Mouse (Mus musculus): ENCODE measurements around the gene Rpl22. TPM values are rescaled to one million over a fixed set of nuclear protein-coding genes. Genes with fewer than 3 reads are reported as not detected.
A peak's percentile ranks its signal among the peaks of the same experiment; 100 is the strongest.

Gene Rpl22
- total RNA-seq, 2 experiments from 2014 or later = 235 to 261 TPM

DNA sequence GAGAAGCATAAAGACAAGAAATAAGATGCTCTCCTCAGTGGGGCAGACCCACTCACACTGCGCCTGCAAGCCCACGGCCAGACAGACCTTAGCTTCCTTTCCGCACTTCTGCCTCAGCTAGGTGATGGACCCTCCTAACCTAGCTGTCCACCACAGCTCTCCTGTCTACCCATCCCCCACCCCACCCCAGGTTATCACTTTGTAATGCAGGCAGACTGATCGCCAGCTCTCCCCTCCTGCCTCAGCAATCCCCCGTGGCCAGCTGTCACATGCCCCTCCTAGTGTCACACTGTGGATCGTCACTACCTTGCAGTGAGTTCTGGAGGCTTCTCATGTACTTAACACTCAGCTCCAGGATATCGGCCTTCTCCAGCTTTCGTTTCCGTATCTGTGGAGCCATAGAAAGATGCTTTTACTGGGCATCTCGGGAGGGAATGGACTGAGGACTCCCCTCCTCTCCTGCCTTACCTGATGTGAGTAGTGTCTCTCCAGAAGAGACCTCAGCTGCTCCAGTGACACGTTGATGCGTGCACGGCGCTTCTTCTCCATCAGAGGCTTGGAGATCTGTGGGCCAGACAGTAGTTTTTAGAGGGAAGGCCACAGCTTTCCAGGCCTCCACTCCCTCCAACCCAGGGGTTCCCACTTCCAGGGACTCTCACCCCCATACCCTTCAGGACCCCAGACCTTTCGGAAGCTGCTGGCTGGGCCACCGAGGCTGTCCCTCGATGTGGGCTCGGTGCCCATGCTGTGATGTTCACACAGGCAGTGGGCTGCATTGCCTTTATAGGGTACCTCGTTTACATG is 38.0 kb upstream of the Rpl22 start:
- H3K27ac ChIP-seq = no peak overlapping the region
- H3K4me3 ChIP-seq = no peak overlapping the region
- TF ChIP-seq CTCF (IDR thresholded peaks at IDR 0.05) = no peak
- no peak for DNase-seq
- intact Hi-C loops (cut with DNase I) = no loop called here

DNA sequence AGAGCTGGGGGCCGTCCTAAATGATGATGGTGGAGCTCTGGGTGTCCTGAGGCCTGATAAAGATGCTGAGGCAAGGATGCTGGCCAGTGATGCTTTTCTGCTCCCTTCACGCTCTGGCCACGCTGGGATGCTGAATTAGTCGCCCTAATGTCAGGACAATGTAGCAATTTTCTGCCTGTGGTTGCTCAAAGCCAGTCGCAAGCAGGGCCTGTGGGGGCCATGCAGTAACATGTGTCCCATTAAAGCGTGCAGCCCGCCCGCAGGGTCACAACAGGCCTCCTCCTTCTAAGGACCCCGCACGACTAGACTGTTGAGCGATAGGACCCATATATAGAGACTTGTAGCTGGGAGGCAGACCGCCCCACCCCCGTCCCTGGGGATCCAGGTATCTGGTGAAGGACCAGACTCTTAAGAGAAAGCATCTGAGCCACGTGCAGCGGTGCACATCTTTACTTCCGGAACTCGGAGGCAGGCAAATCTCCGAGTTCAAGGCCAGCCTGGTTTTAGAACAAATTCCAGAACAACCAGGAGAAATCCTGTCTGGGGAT is 37.1 kb upstream of the Rpl22 start:
- intact Hi-C loops (cut with DNase I) = no loop called here

DNA sequence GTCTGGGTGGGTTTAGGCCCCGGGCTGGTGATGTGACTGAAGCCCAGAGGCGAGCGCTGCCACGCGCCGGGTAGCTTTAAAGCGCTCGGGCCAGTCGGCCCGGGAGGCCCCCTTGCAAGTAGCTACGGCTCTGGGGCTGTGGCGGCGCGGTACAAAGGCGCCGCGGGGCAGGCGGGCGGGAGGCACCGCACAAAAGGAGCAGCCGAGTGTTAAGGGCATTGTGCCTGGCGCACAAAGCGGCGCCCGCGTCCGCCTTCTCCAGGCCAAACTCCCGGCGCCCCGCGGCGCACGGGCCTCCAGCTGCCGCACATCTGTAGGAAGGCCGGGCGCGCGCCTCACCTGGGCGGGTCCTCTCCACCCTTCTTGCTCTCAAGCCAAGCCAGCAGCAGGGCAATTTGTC is 35.2 kb upstream of the Rpl22 start:
- no peak overlapping the region for H3K4me3 ChIP-seq
- intact Hi-C loops (cut with DNase I) = no loop called here
- DNase-seq = no peak
- no peak for TF ChIP-seq CTCF (IDR thresholded peaks at IDR 0.05)
- H3K27ac ChIP-seq = no peak overlapping the region

More for the DNA sequence above, 37.1 kb upstream of the Rpl22 start:
- TF ChIP-seq CTCF (IDR thresholded peaks at IDR 0.05) = no peak
- Histone ChIP-seq H3K4me3 (no peak overlapping the region), H3K27ac (no peak overlapping the region)
- DNase-seq = no peak

DNA sequence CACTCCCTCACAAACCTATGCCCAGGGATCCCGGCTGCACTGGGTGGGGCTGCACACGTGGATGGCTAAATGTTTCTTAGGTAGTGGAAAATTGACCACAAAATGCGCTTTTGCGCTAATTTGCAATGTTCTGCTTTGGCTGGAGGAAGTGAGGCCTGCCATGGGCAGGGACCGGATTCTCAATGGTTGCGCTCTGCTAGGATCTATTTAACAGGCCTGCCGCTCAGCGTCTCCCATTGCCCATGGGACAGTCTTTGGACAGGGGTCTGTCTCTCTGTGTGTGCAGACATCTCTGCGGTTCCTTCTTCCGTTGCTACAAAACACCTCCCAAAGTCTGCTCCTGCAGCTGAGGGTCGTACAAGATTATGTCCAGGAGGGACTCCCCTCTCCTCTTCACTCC is 34.6 kb upstream of the Rpl22 start:
- intact Hi-C loops (cut with DNase I) = no loop called here
- no peak overlapping the region for H3K4me3 ChIP-seq
- DNase-seq = no peak
- TF ChIP-seq CTCF (IDR thresholded peaks at IDR 0.05) = no peak
- H3K27ac ChIP-seq = no peak overlapping the region

DNA sequence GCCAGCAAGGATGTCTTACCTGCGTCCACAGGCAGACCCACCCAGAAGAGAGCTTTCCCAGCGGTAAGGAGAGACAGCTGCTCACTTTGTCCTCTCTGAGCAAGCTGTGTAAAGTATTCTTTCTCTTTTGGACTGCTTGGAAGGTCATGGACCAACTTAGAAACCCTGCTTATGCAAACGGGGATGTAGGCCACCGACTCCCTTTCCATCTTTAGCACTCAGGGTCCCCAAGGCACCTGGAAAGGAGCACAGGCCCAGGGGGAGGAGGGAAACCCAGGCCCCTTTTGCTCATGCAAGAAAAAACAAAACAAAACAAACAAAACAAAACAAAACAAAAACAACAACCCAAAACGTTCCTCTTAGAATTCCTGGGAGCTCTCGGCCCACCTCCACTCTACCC is 34.0 kb upstream of the Rpl22 start, which contains the start of gene Hes3:
Hes3 (minus strand) TSS at position 101 of the 400 bp plus-strand sequence.
- Histone ChIP-seq H3K27ac (no peak within 1 kb of the TSS), H3K4me3 (no peak within 1 kb of the TSS)
- intact Hi-C loops (cut with DNase I) = no loop called here
- no peak for TF ChIP-seq CTCF (IDR thresholded peaks at IDR 0.05)
- no peak for DNase-seq

DNA sequence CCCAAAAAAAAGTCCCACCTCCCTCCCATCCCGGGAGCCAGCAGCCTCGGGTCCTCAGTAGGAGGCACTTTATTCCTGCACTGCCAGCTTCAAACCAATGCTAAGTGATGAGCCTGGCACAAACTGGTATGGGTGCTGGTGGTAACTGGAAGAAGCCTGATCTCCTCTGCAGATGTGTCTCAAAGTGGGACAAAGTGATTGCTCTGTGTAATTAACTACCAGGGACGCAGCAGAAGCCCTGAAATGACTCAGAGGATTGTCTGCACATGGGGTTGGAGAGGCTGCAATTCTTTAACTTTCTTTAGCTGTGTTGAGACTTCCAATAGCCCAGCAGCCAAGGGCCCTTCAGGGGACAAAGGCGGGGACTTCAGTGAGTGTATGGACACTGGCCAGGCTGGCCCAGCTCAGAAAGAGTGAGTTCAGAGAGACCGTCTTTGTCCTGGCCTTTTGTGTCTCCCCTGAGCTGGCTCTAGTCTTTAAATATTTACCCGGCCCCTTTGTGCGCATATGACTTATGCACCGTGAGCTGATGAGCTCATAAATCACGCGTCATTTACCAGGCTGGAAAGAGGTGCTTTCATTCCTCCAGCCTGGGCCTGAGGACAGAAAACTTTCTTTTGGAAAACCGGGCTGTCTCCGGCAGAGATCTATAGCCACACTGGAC is 33.3 kb upstream of the Rpl22 start:
- intact Hi-C loops (cut with DNase I) = no loop called here
- no peak for DNase-seq
- Histone ChIP-seq H3K4me3 (no peak overlapping the region), H3K27ac (no peak overlapping the region)
- no peak for TF ChIP-seq CTCF (IDR thresholded peaks at IDR 0.05)

DNA sequence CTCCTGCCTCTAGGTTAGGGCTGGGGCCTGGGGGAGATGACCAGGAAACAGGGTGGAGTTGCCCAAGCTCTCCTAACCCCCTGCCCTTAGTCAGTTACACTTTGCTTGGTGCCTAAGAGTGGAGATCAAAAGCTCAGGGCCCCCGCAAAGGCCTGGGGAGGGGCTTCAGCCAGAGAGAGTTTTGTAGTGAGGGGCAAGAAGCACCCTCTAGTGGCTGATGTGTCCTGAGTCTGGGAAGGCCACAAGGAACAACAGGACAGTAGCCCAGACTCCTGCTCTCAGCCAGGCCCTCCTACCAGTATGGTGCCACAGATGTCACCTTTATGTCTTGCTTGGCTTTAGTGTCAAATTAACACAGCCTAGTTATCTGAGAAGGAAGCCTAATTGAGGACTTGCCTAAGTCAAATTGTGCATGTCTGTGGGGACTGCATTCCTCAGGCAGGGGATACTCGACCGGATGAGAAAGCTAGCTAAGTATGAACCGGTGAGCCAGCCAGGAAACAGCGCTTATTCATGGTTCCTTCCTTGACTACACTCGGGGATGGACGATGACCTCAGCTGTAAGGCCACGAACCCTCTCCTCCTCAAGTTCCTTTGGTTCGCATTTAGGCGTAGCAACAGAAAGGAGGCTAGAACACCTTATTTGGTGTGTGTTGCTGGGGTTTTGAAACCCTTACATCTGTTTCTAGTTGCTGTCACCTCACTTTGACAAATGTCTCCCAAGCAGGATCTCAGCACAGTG is 31.2 kb upstream of the Rpl22 start:
- no peak for DNase-seq
- Histone ChIP-seq H3K4me3 (no peak overlapping the region), H3K27ac (no peak overlapping the region)
- TF ChIP-seq CTCF (IDR thresholded peaks at IDR 0.05) = peak; percentile 16; the same call in 1 of the 2 replicates
- intact Hi-C loops (cut with DNase I) = no loop called here

DNA sequence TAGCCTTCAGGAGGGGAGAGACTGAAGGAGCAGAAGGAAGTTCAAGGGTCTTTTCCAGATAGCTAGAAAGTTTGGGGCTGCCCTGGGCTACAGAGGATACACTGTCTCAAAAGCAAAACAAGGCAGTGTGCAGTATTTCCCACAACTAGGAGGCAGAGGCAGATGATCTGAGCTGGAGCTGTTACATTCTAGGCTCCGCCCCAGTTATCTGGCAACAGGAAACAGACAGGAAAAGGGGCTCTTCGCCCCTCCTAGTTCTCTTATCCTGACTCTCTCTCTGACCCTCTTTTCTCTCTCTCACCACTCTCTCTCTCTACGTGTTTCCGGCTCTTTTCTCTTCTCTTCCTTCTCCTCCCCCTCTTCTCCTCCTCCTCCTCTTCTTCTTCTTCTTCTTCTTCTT is 29.6 kb upstream of the Rpl22 start:
- intact Hi-C loops (cut with DNase I) = no loop called here
- Histone ChIP-seq H3K4me3 (no peak overlapping the region), H3K27ac (no peak overlapping the region)

DNA sequence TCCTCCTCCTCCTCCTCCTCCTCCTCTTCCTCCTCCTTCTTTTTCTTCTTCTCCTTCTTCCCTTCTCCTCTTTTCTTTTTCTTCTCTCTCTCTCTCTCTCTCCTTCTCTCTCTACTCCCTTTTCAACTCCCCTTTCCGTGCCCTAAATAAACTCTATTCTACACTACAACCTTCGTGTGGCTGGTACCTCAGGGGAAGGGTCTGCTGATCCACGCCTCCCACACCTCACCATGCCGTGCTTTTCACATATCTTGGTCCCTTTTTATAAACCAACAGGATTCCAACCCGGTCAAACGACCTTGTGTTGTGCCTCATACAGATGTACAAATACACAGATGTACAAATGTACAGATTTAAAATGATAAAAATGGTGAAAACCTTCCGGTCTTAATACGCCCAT is 29.2 kb upstream of the Rpl22 start:
- intact Hi-C loops (cut with DNase I) = no loop called here
- TF ChIP-seq CTCF (IDR thresholded peaks at IDR 0.05) = no peak
- DNase-seq = no peak
- peak overlapping the region; percentile 89 for H3K27ac ChIP-seq
- H3K4me3 ChIP-seq = peak overlapping the region; percentile 83

More for the DNA sequence above, 29.6 kb upstream of the Rpl22 start:
- no peak for TF ChIP-seq CTCF (IDR thresholded peaks at IDR 0.05)
- DNase-seq = no peak

DNA sequence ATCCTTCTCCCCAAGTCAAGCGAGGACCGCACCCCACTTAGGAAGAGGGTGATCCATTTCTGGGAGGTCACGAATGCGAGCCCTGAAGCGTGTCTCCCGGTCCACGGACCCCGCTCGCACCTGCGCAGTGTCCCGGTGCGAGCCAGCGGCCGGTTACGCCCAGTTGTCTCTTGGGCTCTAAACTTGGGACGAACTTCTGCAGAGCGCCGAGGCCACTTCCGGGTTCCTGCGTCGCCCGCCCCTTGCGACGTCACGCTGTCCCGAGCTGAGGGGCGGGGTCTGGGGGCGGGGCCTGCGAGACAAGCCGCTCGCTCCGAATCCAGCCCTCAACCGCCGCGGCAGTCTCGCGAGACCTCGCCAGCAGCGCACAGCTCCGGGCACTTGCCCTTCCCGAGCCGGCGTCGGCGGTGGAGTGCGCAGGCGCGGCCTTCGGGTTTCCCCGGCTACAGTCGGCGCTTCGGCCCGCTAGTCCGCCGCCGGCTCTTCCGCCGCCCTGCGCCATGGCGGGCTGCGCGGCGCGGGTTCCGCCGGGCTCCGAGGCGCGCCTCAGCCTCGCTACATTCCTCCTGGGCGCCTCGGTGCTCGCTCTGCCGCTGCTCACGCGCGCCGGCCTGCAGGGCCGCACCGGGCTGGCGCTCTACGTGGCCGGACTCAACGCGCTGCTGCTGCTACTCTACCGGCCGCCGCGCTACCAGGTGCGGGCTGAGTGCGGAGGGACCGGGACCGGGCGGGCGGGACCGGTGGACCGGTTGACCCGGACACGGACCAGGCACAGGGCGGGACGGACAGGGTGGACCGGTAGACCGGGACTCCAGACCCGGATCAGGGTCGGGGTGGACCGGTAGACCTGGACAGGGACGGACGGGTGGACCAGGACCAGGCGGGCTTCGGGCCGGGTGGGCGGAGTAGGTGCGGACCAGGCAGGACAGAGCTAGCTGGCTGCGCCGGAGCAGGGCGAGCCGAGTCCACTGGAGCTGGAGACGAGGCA is 28.4 kb upstream of the Rpl22 start, which contains the start of gene Icmt:
Icmt (plus strand) TSS at position 354 of the 988 bp plus-strand sequence.
- intact Hi-C loops (cut with DNase I) = no loop called here
- peak; percentile 100 for DNase-seq
- TF ChIP-seq CTCF (IDR thresholded peaks at IDR 0.05) = no peak
- peak within 1 kb of the TSS; percentile 83 for H3K4me3 ChIP-seq
- H3K27ac ChIP-seq = peak within 1 kb of the TSS; percentile 89

DNA sequence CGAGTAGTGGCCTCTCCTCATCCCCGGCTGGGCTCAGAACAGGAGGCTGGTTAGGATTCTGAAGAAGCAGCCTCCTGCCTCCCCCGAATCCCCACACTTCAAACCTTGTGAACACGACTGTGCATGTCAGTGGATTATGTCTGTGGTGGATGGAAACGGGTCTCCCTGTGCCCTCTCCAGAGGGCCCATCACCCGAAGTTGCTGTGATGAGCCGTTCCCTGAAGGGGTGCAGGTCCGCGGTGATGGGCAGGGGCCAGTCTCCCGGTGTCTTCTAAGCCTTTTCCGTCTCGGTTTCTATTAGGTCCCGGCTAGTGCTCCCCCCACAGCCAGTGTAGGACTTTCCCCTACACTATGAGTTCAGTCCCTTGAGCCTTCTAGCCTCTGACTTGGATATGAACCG is 26.7 kb upstream of the Rpl22 start:
- intact Hi-C loops (cut with DNase I) = no loop called here
- peak; percentile 13 for DNase-seq
- Histone ChIP-seq H3K27ac (no peak overlapping the region), H3K4me3 (no peak overlapping the region)
- TF ChIP-seq CTCF (IDR thresholded peaks at IDR 0.05) = no peak

Data from gastrocnemius, adult 2 months (tissue).